ENCODE assay signal across 11 mouse cellular contexts in the genomic region with DNA sequence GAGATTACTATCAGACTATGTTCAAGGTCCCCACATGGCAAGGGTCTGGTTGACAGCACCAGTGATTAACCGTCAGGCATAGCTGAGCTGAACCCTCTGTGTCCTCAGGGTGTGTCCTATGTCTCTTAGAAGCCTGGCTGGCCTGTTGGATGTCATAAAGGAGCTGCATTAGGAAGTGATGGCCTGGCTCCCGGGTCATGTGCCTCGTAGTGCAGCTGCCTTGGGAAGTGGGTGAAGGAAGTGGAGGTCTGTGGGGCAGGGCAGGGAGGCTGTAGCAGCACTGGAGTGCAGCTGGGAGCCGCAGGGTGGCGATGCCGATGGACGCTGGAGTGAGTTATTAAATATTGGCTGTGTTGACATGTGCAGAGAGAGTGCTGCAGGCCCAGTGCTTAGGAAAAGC.
DNase-seq lines count a peak whose midpoint lies in the region; ATAC-seq and TF ChIP-seq lines count a peak whose summit lies in the region.
"Had no signal": no experiment of that assay in that cellular context is flagged by ENCODE, and none has a peak within 500 bp of the region (broad histone marks: within the 10 kb centered on the region; RNA-seq: fewer than 3 reads in every experiment).

No protein-coding gene starts in this region.

- WGBS in kidney, postnatal 0 days, result 48% methylated on average over 7 of the region's 7 CpGs
- WGBS in hindbrain, embryonic 14.5 days, result 66% methylated on average over 7 of the region's 7 CpGs

- no peak overlapping the region for H3K4me2 ChIP-seq in kidney, postnatal 0 days (ENCODE audit: low read length)
- no peak overlapping the region for H3K4me2 ChIP-seq in hindbrain, embryonic 14.5 days (replicated peaks)
- H3K4me2 ChIP-seq: hindbrain, embryonic 13.5 days had no signal

- no peaks in the 10 kb centered on the region for H3K9me3 ChIP-seq in kidney, postnatal 0 days (replicated peaks; ENCODE audit: low read length)
- H3K9me3 ChIP-seq in hindbrain, embryonic 14.5 days (ENCODE audit: control insufficient read depth, low read length), result no peaks in the 10 kb centered on the region
- H3K9me3 ChIP-seq: G1E; hindbrain, embryonic 13.5 days had no signal

- no peak for ATAC-seq in kidney, postnatal 0 days (replicated peaks; ENCODE audit: low FRiP score, low read depth)
- peak; percentile 20 for ATAC-seq in megakaryocyte progenitor cell, adult 5-6 weeks (replicated peaks; ENCODE audit: poor library complexity)
- no peak for ATAC-seq in hindbrain, embryonic 14.5 days (ENCODE audit: low FRiP score)

- no peaks in the 10 kb centered on the region for H3K27me3 ChIP-seq in kidney, postnatal 0 days (ENCODE audit: insufficient read depth, low read length)
- H3K27me3 ChIP-seq in hindbrain, embryonic 14.5 days (ENCODE audit: control insufficient read depth, insufficient read depth, low read length), result no peaks in the 10 kb centered on the region
- H3K27me3 ChIP-seq: hindbrain, embryonic 13.5 days had no signal

- peak; percentile 36 for DNase-seq in adrenal gland, adult 2 months
- DNase-seq in adrenal gland, adult 18-20 months (ENCODE audit: low spot score in 2 of 2), result no peak
- DNase-seq in layer of hippocampus, adult 2 months (ENCODE audit: low spot score in 2 of 2), result no peak
- DNase-seq in layer of hippocampus, postnatal 25 days (ENCODE audit: extremely low spot score in 1 of 2, low spot score in 1 of 2), result no peak
- DNase-seq in kidney, postnatal 0 days (ENCODE audit: low spot score), result peak; percentile 48
- no peak for DNase-seq in spleen, postnatal 14 days (ENCODE audit: low spot score in 2 of 2)
- no peak for DNase-seq in hindbrain, embryonic 14.5 days (ENCODE audit: low spot score)
- DNase-seq: cerebellum, adult 9-11 months had no signal

- H3K36me3 ChIP-seq in kidney, postnatal 0 days (ENCODE audit: insufficient read depth, low read length), result no peaks in the 10 kb centered on the region
- H3K36me3 ChIP-seq in hindbrain, embryonic 14.5 days (replicated peaks; ENCODE audit: control insufficient read depth, insufficient read depth), result no peaks in the 10 kb centered on the region
- H3K36me3 ChIP-seq: hindbrain, embryonic 13.5 days had no signal

- peaks cover 16% of the 10 kb centered on the region for H3K4me1 ChIP-seq in kidney, postnatal 0 days (replicated peaks; ENCODE audit: insufficient read depth, low read length)
- H3K4me1 ChIP-seq in hindbrain, embryonic 14.5 days (replicated peaks; ENCODE audit: control insufficient read depth, insufficient read depth, low read length), result peaks cover 15% of the 10 kb centered on the region; the same call in 1 of the 2 replicates

- H3K27ac ChIP-seq in layer of hippocampus, adult 2 months, result peak overlapping the region; percentile 18; the same call in 1 of the 2 replicates
- no peak overlapping the region for H3K27ac ChIP-seq in kidney, postnatal 0 days
- no peak overlapping the region for H3K27ac ChIP-seq in hindbrain, embryonic 14.5 days
- H3K27ac ChIP-seq: hindbrain, embryonic 13.5 days had no signal

- TF ChIP-seq CTCF in layer of hippocampus, adult 2 months (conservative IDR thresholded peaks at IDR 0.05), result no peak
- TF ChIP-seq CTCF in kidney, postnatal 0 days (IDR thresholded peaks at IDR 0.05; ENCODE audit: low read depth), result no peak

- no peak overlapping the region for H3K4me3 ChIP-seq in layer of hippocampus, adult 2 months
- H3K4me3 ChIP-seq in kidney, postnatal 0 days (replicated peaks; ENCODE audit: low read depth, low read length), result no peak overlapping the region
- no peak overlapping the region for H3K4me3 ChIP-seq in hindbrain, embryonic 14.5 days (replicated peaks; ENCODE audit: low read length)
- H3K4me3 ChIP-seq: hindbrain, embryonic 13.5 days had no signal

- no peak overlapping the region for H3K9ac ChIP-seq in kidney, postnatal 0 days (ENCODE audit: low read depth, low read length)
- no peak overlapping the region for H3K9ac ChIP-seq in hindbrain, embryonic 14.5 days
- H3K9ac ChIP-seq: hindbrain, embryonic 13.5 days had no signal

Comparison
In these comparisons a context has a peak if more than half of its experiments do, and no peak if none do; other contexts are left out.
1. DNase-seq: peak in adrenal gland, adult 2 months (single experiment) and kidney, postnatal 0 days (single experiment); none in adrenal gland, adult 18-20 months (0 of 2), layer of hippocampus, adult 2 months (0 of 2), layer of hippocampus, postnatal 25 days (0 of 2), spleen, postnatal 14 days (0 of 2) and hindbrain, embryonic 14.5 days (single experiment).